Mouse (Mus musculus): ENCODE measurements around the gene Cdh9. TPM values are rescaled to one million over a fixed set of nuclear protein-coding genes. Genes with fewer than 3 reads are reported as not detected.
A peak's percentile ranks its signal among the peaks of the same experiment; 100 is the strongest.

Cdh9 gene
- polyA plus RNA-seq (2015; fragmentation: Nextera tagmentation; extraction: Ambion mirVana) = 0.65 and 0.78 TPM in 2 replicates

DNA sequence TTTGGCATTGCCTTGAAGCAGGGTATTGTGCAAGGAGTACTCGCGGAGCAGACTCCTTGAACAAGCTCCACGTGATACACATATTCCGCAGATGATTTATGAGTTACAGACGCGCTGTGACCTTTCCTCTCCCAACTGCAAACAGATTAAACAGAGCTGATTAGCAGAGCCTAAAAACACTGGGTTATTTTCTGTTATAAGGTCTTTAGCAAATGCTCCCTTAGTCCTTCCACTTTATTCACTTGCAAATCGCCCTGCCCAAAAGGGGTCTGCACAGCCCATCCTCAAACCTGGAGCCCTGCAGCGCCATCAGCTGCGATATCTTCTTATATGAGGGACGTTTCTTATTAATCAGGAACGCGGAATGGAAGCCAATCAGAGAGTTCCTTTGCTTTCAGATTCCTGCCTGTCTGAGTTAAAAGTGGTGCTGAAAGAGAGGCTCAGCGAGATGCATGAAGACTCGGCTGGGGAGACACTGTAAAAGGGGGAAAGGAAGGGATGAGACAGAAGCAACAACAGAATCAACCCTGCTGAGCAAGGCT is at the start of gene Cdh9:
Gene Cdh9, plus strand, starts transcription at position 287 of the 542 bp plus-strand sequence.
- ATAC-seq = peak; percentile 98
- H3K9ac ChIP-seq = no peak within 1 kb of the TSS
- H3K4me3 ChIP-seq (replicated peaks) = peak within 1 kb of the TSS; percentile 30
- WGBS = 1% methylated on average over 14 of the region's 14 CpGs
- no peaks in the 10 kb centered on the region for H3K9me3 ChIP-seq
- no peak within 1 kb of the TSS for H3K27ac ChIP-seq
- peak within 1 kb of the TSS; percentile 61 for H3K4me2 ChIP-seq (replicated peaks)
- H3K27me3 ChIP-seq (replicated peaks) = no peaks in the 10 kb centered on the region
- no peaks in the 10 kb centered on the region for H3K36me3 ChIP-seq
- H3K4me1 ChIP-seq (replicated peaks) = no peaks in the 10 kb centered on the region

DNA sequence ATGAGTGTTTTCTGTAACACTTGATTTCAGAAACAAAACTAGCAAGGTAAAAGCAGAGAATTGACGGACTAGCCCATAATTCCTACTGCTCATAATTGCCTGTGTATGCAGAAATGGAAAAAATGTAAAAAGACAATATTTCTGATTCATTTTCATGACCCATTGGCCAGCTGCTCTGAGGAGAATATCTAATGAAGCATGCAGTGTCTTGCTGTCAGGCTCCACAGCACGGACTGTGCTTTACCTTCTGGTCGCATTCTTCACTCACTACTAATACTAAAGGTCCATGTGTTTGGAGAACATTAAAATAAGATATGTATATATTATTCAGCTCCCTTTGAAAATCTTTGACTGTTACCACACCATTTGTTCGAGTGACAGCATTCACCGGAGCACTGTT is 49.5 kb upstream of the Cdh9 start:
- Histone ChIP-seq H3K4me2 (replicated peaks) (no peak overlapping the region), H3K36me3 (no peaks in the 10 kb centered on the region)
- WGBS = 86% methylated on average over 5 of the region's 5 CpGs

DNA sequence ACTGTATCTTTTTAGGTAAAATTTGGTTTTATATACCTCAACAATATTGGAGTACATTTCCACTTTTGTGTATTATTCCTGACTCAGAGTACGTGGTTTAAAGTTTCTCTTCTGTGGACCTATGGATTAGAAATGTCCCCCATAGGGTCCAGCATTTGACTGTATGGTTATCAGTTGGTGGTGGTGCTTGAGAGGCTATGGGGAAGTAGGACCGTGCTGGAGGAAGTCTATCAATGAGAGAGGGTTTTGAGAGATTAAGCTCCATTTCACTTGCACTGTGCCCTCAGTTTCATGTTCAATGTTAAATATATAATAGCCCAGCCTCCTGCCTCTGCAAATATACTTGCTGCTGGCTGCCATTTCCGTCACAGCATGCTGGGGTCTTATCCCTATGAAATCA is 28.7 kb upstream of the Cdh9 start:
- Histone ChIP-seq H3K27me3 (replicated peaks) (no peaks in the 10 kb centered on the region), H3K4me1 (replicated peaks) (no peaks in the 10 kb centered on the region), H3K27ac (no peak overlapping the region), H3K9ac (no peak overlapping the region), H3K9me3 (no peaks in the 10 kb centered on the region), H3K4me3 (replicated peaks) (no peak overlapping the region), H3K36me3 (no peaks in the 10 kb centered on the region), H3K4me2 (replicated peaks) (no peak overlapping the region)
- ATAC-seq = no peak
- 83% methylated on average over 3 of the region's 3 CpGs for WGBS

More for the DNA sequence above, 49.5 kb upstream of the Cdh9 start:
- no peaks in the 10 kb centered on the region for H3K4me1 ChIP-seq (replicated peaks)
- H3K9me3 ChIP-seq = no peaks in the 10 kb centered on the region
- H3K27ac ChIP-seq = no peak overlapping the region
- ATAC-seq = no peak
- H3K27me3 ChIP-seq (replicated peaks) = no peaks in the 10 kb centered on the region
- no peak overlapping the region for H3K9ac ChIP-seq
- no peak overlapping the region for H3K4me3 ChIP-seq (replicated peaks)

DNA sequence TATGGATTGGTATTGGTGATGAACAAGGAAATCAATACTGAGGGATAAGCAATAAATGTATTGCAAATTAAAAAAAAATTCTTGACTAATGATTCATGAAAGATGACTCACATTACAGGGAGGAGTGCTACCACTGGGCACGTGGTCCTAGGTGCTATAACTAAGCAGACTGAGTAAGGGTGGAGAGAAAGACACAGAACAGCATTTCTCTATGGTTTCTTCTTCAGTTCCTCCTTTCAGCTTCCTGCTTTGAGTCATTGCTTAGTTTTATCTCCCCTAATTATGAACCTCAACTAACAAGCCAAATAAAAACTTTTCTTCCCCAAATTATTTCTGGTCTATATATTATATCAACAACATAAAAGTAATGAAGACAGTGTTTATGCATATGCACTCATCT is 26.2 kb upstream of the Cdh9 start:
- no peak for ATAC-seq
- no peak overlapping the region for H3K9ac ChIP-seq
- H3K9me3 ChIP-seq = no peaks in the 10 kb centered on the region
- no peak overlapping the region for H3K4me2 ChIP-seq (replicated peaks)
- H3K4me1 ChIP-seq (replicated peaks) = no peaks in the 10 kb centered on the region
- H3K4me3 ChIP-seq (replicated peaks) = no peak overlapping the region
- no peaks in the 10 kb centered on the region for H3K36me3 ChIP-seq
- 55% methylated on average over 1 of the region's 1 CpGs for WGBS
- H3K27me3 ChIP-seq (replicated peaks) = no peaks in the 10 kb centered on the region
- no peak overlapping the region for H3K27ac ChIP-seq

GRCm38 (mm10) chr15:16739088-16739487 is 10.5 kb downstream of the Cdh9 start:
- no peaks in the 10 kb centered on the region for H3K36me3 ChIP-seq
- H3K4me3 ChIP-seq (replicated peaks) = no peak overlapping the region
- H3K27me3 ChIP-seq (replicated peaks) = no peaks in the 10 kb centered on the region
- WGBS = 80% methylated on average over 4 of the region's 4 CpGs
- H3K4me1 ChIP-seq (replicated peaks) = no peaks in the 10 kb centered on the region
- no peak overlapping the region for H3K9ac ChIP-seq
- no peak overlapping the region for H3K27ac ChIP-seq
- ATAC-seq = no peak
- H3K4me2 ChIP-seq (replicated peaks) = no peak overlapping the region
- no peaks in the 10 kb centered on the region for H3K9me3 ChIP-seq

- no peaks in the 10 kb centered on the region for H3K4me1 ChIP-seq (replicated peaks)
- H3K9ac ChIP-seq = no peak overlapping the region
- WGBS = 89% methylated on average over 1 of the region's 1 CpGs
- ATAC-seq = no peak
- H3K36me3 ChIP-seq = no peaks in the 10 kb centered on the region
- H3K27me3 ChIP-seq (replicated peaks) = no peaks in the 10 kb centered on the region
- H3K27ac ChIP-seq = no peak overlapping the region
- no peak overlapping the region for H3K4me2 ChIP-seq (replicated peaks)
- no peak overlapping the region for H3K4me3 ChIP-seq (replicated peaks)
- H3K9me3 ChIP-seq = no peaks in the 10 kb centered on the region
Measured at GRCm38 (mm10) chr15:16746672-16747071, 18.1 kb downstream of the Cdh9 start.

- Histone ChIP-seq H3K4me3 (replicated peaks) (no peak overlapping the region), H3K9ac (no peak overlapping the region), H3K27me3 (replicated peaks) (no peaks in the 10 kb centered on the region), H3K9me3 (no peaks in the 10 kb centered on the region), H3K36me3 (no peaks in the 10 kb centered on the region), H3K4me2 (replicated peaks) (no peak overlapping the region), H3K27ac (no peak overlapping the region), H3K4me1 (replicated peaks) (no peaks in the 10 kb centered on the region)
- 79% methylated on average over 3 of the region's 3 CpGs for WGBS
- no peak for ATAC-seq
Measured at GRCm38 (mm10) chr15:16763252-16763651, 34.7 kb downstream of the Cdh9 start.

DNA sequence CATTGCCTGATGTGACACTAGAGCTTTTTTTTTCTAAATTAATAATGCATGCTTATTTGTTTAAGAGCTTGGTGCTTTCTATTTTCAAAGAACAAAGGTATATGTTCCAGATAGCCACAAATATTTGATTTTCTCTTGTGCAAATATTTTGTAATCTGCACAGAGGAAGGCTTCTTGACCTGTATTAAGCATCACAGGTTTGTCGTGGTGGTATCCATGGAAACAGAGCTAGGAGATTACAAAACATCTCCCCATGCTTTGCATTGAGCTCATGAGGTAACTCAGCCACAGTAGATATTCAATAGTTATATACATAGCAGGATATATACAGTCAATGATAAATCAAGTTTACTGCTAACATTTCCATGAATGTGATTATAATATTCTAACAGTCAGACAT is 56.0 kb downstream of the Cdh9 start:
- no peak overlapping the region for H3K9ac ChIP-seq
- no peak overlapping the region for H3K4me3 ChIP-seq (replicated peaks)
- H3K4me1 ChIP-seq (replicated peaks) = no peaks in the 10 kb centered on the region
- no peak for ATAC-seq
- H3K27me3 ChIP-seq (replicated peaks) = no peaks in the 10 kb centered on the region
- WGBS = 42% methylated on average over 1 of the region's 1 CpGs
- no peaks in the 10 kb centered on the region for H3K36me3 ChIP-seq
- no peak overlapping the region for H3K4me2 ChIP-seq (replicated peaks)
- no peak overlapping the region for H3K27ac ChIP-seq
- H3K9me3 ChIP-seq = no peaks in the 10 kb centered on the region

- Histone ChIP-seq H3K4me3 (replicated peaks) (no peak overlapping the region), H3K27ac (no peak overlapping the region), H3K9ac (no peak overlapping the region), H3K27me3 (replicated peaks) (no peaks in the 10 kb centered on the region), H3K4me2 (replicated peaks) (no peak overlapping the region), H3K4me1 (replicated peaks) (no peaks in the 10 kb centered on the region), H3K9me3 (no peaks in the 10 kb centered on the region), H3K36me3 (no peaks in the 10 kb centered on the region)
- 89% methylated on average over 3 of the region's 3 CpGs for WGBS
- ATAC-seq = no peak
Measured at GRCm38 (mm10) chr15:16792857-16793256, 64.3 kb downstream of the Cdh9 start.

DNA sequence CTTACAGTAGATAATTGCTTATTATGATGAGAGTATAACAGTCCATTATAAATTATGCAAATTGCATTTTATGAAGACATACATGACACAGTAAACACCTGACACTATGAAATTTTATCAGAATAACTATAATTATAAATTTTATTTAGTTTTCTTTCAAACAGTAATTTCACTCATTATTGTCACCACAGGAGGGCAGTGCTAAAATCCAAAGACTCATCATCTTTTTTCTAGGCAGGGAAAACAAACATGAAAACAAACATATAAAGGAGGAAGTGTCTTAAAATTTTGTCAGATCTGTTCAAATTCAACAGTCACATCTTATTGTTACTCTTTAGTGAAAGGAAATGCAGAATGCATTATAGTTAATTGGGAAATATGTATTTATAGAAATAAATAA is 72.7 kb downstream of the Cdh9 start:
- H3K9ac ChIP-seq = no peak overlapping the region
- H3K27ac ChIP-seq = no peak overlapping the region
- H3K4me3 ChIP-seq (replicated peaks) = no peak overlapping the region
- H3K27me3 ChIP-seq (replicated peaks) = no peaks in the 10 kb centered on the region
- H3K4me1 ChIP-seq (replicated peaks) = no peaks in the 10 kb centered on the region
- H3K4me2 ChIP-seq (replicated peaks) = no peak overlapping the region
- no peaks in the 10 kb centered on the region for H3K9me3 ChIP-seq
- ATAC-seq = no peak
- H3K36me3 ChIP-seq = no peaks in the 10 kb centered on the region

DNA sequence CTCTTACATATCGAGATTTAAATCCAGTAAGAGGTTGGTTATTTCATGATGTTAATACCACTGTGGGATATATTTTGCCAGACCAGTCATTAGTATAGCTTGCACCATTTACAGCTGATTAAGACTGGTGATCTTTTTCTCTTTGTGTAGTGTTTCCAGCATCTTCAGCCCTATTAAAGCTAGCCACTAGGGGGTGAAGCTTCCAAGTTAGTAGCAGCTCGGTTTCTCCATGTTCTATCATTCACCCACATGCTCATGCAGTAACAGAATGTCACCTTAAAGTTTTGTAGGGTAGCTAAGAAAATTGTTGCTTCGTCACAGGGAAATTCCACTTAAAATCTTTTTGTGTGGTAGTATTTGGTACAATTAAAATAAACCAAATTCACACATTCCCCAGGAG is 82.2 kb downstream of the Cdh9 start:
- no peaks in the 10 kb centered on the region for H3K36me3 ChIP-seq
- H3K9me3 ChIP-seq = no peaks in the 10 kb centered on the region
- 69% methylated on average over 3 of the region's 3 CpGs for WGBS
- no peak for ATAC-seq
- H3K27me3 ChIP-seq (replicated peaks) = no peaks in the 10 kb centered on the region
- no peak overlapping the region for H3K4me2 ChIP-seq (replicated peaks)
- no peak overlapping the region for H3K9ac ChIP-seq
- no peaks in the 10 kb centered on the region for H3K4me1 ChIP-seq (replicated peaks)
- H3K27ac ChIP-seq = no peak overlapping the region
- H3K4me3 ChIP-seq (replicated peaks) = no peak overlapping the region

DNA sequence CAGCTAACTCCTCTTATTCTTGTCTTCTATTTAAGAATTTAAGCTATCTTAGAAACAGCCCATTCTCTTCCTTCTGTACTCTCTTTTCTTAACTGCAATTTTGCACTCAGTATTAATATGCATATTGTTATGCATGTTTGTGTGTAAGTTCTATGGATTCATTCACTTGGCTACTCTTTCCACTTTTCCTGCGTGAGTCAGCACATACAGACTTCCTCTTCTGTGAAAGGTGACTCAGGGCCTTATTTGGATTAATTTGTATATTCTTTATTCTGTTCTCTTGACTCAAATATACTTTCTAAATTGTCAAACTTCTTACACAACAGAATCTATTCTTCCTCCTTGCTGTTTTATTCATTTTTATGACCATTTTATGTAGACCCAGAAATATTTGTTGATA is 85.5 kb downstream of the Cdh9 start:
- H3K9me3 ChIP-seq = no peaks in the 10 kb centered on the region
- H3K36me3 ChIP-seq = no peaks in the 10 kb centered on the region
- no peak overlapping the region for H3K9ac ChIP-seq
- H3K27ac ChIP-seq = no peak overlapping the region
- 66% methylated on average over 1 of the region's 1 CpGs for WGBS
- H3K4me3 ChIP-seq (replicated peaks) = no peak overlapping the region
- no peak overlapping the region for H3K4me2 ChIP-seq (replicated peaks)
- H3K4me1 ChIP-seq (replicated peaks) = no peaks in the 10 kb centered on the region
- no peak for ATAC-seq
- no peaks in the 10 kb centered on the region for H3K27me3 ChIP-seq (replicated peaks)

- H3K27ac ChIP-seq = no peak overlapping the region
- no peak overlapping the region for H3K4me2 ChIP-seq (replicated peaks)
- no peaks in the 10 kb centered on the region for H3K27me3 ChIP-seq (replicated peaks)
- no peak overlapping the region for H3K9ac ChIP-seq
- no peak for ATAC-seq
- no peak overlapping the region for H3K4me3 ChIP-seq (replicated peaks)
- no peaks in the 10 kb centered on the region for H3K9me3 ChIP-seq
- no peaks in the 10 kb centered on the region for H3K36me3 ChIP-seq
- no peaks in the 10 kb centered on the region for H3K4me1 ChIP-seq (replicated peaks)
- WGBS = 61% methylated on average over 1 of the region's 1 CpGs
Measured at GRCm38 (mm10) chr15:16834761-16835160, 106.2 kb downstream of the Cdh9 start.

Measured in intestine, embryonic 15.5 days (tissue).